ENCODE assay signal across 8 mouse cellular contexts in the genomic region with DNA sequence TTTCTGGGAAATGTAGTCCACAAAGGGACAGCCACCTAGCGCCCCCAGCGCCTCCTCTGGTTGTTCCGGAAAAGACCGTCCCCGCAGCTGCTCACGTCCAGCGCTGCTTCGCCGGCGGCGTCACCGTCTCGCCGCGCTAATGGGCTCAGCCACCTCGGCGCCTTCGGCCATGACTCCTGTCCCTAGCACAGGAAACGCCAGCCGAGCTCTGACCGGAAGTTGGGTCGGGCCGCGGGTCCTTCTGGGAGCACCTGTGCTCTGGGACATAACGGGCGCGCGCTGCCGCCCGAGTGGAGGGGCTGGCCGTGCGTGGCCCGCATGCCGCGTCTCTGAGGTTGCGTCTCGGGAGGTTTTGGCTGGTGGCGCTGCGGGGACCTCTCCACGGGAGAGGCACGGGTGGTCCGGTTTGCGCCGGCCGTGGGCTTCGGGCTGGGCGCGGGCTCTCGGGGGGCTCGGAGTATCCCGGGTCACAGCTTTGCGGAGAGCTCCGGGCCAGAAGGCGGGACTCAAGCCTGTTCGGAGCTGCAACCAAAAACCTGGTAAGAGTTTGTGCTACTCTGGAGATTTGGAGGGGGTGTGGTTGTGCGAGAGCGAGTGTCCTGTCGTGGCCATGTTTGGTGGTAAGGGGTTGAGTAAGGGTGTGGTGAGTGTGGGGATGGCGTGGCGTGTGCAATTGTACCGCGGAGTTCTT. TPM values are rescaled to one million over a fixed set of nuclear protein-coding genes. Genes with fewer than 3 reads are reported as not detected.
DNase-seq lines count a peak whose midpoint lies in the region; ATAC-seq and TF ChIP-seq lines count a peak whose summit lies in the region.

A gene (plus strand): TSS at position 266 of the 691 bp plus-strand sequence.

- H3K27ac ChIP-seq in ES-E14 (ENCODE audit: insufficient read depth, low read depth, low read length, poor library complexity, severe bottlenecking), result peak within 1 kb of the TSS; percentile 100
- H3K27ac ChIP-seq in forebrain, embryonic 16.5 days (ENCODE audit: low read length), result peak within 1 kb of the TSS; percentile 86
- peak within 1 kb of the TSS; percentile 87 for H3K27ac ChIP-seq in layer of hippocampus, adult 2 months
- H3K27ac ChIP-seq in lung, embryonic 14.5 days (ENCODE audit: low read depth), result peak within 1 kb of the TSS; percentile 96
- peak within 1 kb of the TSS; percentile 59 for H3K27ac ChIP-seq in olfactory bulb, adult 2 months (ENCODE audit: insufficient read depth, low read depth, low read length)
- no peak within 1 kb of the TSS for H3K27ac ChIP-seq in thymus, adult 2 months (ENCODE audit: control insufficient read depth, insufficient read depth, low read length)

- peak; percentile 83 for TF ChIP-seq CTCF in layer of hippocampus, adult 2 months (conservative IDR thresholded peaks at IDR 0.05)
- TF ChIP-seq CTCF in lung, embryonic 14.5 days (IDR thresholded peaks at IDR 0.05; ENCODE audit: low read depth), result peak; percentile 77
- peak; percentile 45; the same call in 1 of the 2 replicates for TF ChIP-seq CTCF in olfactory bulb, adult 2 months (IDR thresholded peaks at IDR 0.05; ENCODE audit: insufficient read depth, low read depth, low read length)
- TF ChIP-seq CTCF in thymus, adult 2 months (IDR thresholded peaks at IDR 0.05; ENCODE audit: borderline replicate concordance, control insufficient read depth, extremely low read depth, insufficient read depth, low read length, poor library complexity), result peak; percentile 72

- H3K4me2 ChIP-seq in forebrain, embryonic 16.5 days (ENCODE audit: low read length), result peak within 1 kb of the TSS; percentile 62
- peak within 1 kb of the TSS; percentile 71 for H3K4me2 ChIP-seq in lung, embryonic 14.5 days

- peak; percentile 93 for TF ChIP-seq POLR2A in olfactory bulb, adult 2 months (IDR thresholded peaks at IDR 0.05; ENCODE audit: insufficient read depth, low read depth, low read length)
- TF ChIP-seq POLR2A in thymus, adult 2 months (IDR thresholded peaks at IDR 0.05; ENCODE audit: control insufficient read depth, extremely low read depth, insufficient read depth, low read length, poor library complexity), result peak; percentile 48; the same call in 1 of the 2 replicates

- WGBS in forebrain, embryonic 16.5 days, result under 1% methylated on average over 61 of the region's 62 CpGs
- WGBS in lung, embryonic 14.5 days, result under 1% methylated on average over 61 of the region's 62 CpGs
- under 1% methylated on average over 62 of the region's 62 CpGs for WGBS in olfactory bulb, adult 2 months
- under 1% methylated on average over 62 of the region's 62 CpGs for WGBS in thymus, adult 2 months

- intact Hi-C loops in heart, postnatal 36 days (cut with DNase I), result loop anchor here (2.0 to 5.0 kb wide), 4 partner anchors 21 to 132 kb away; a partner anchor contains a TSS

- peaks cover 9 to 22% of the 10 kb centered on the region in 2 experiments for H3K4me1 ChIP-seq in ES-E14 (ENCODE audit: control insufficient read depth in 2 of 2, insufficient read depth in 2 of 2, low read length in 2 of 2, poor library complexity in 1 of 2)
- peaks cover 16% of the 10 kb centered on the region for H3K4me1 ChIP-seq in forebrain, embryonic 16.5 days (replicated peaks; ENCODE audit: control insufficient read depth, insufficient read depth, low read length)
- H3K4me1 ChIP-seq in lung, embryonic 14.5 days (ENCODE audit: insufficient read depth), result 0 out of 2 replicates have a peak, but pooled peaks cover 6% of the 10 kb centered on the region
- H3K4me1 ChIP-seq in olfactory bulb, adult 2 months (ENCODE audit: control insufficient read depth, insufficient read depth, low read length), result peaks cover 6% of the 10 kb centered on the region
- peaks cover 7% of the 10 kb centered on the region; the same call in 1 of the 2 replicates for H3K4me1 ChIP-seq in thymus, adult 2 months (replicated peaks; ENCODE audit: control insufficient read depth, insufficient read depth, low read length)

- DNase-seq in ES-E14 (ENCODE audit: low read depth, low spot score), result peak; percentile 72
- peak; percentile 94 for DNase-seq in cerebellum, adult 11-12 months
- DNase-seq in heart, postnatal 36 days, result peak; percentile 90 to 93
- DNase-seq in layer of hippocampus, adult 2 months (ENCODE audit: low spot score in 2 of 2), result peak; percentile 79 to 90
- peak; percentile 97 for DNase-seq in lung, embryonic 14.5 days
- peak; percentile 84 for DNase-seq in thymus, adult 2 months

- peaks cover 18% of the 10 kb centered on the region for H3K36me3 ChIP-seq in ES-E14 (ENCODE audit: control insufficient read depth, insufficient read depth, low read length, poor library complexity, severe bottlenecking)
- no peaks in the 10 kb centered on the region; the same call in 1 of the 2 replicates for H3K36me3 ChIP-seq in forebrain, embryonic 16.5 days (ENCODE audit: control insufficient read depth, insufficient read depth)
- H3K36me3 ChIP-seq in lung, embryonic 14.5 days (ENCODE audit: insufficient read depth), result peaks cover 29% of the 10 kb centered on the region
- H3K36me3 ChIP-seq in thymus, adult 2 months (ENCODE audit: control insufficient read depth, insufficient read depth, low read length), result no peaks in the 10 kb centered on the region

- in situ Hi-C loops in ES-E14 (cut with MboI; ENCODE audit: low sequenced_read_pairs in 2 of 2, unreplicated experiment in 2 of 2), result no loop called here

- no peaks in the 10 kb centered on the region for H3K9me3 ChIP-seq in ES-E14 (ENCODE audit: control insufficient read depth, insufficient read depth, low read depth, low read length)
- H3K9me3 ChIP-seq in forebrain, embryonic 16.5 days (ENCODE audit: control insufficient read depth, low read length), result no peaks in the 10 kb centered on the region
- H3K9me3 ChIP-seq in lung, embryonic 14.5 days (ENCODE audit: low read depth, low read length), result no peaks in the 10 kb centered on the region

- ATAC-seq in forebrain, embryonic 16.5 days, result peak; percentile 94
- peak; percentile 98 for ATAC-seq in lung, embryonic 14.5 days (ENCODE audit: insufficient read depth)

- peak within 1 kb of the TSS; percentile 96 for H3K9ac ChIP-seq in ES-E14 (ENCODE audit: insufficient read depth, low read depth, low read length, poor library complexity, severe bottlenecking)
- H3K9ac ChIP-seq in forebrain, embryonic 16.5 days (replicated peaks; ENCODE audit: low read depth, low read length), result peak within 1 kb of the TSS; percentile 90
- peak within 1 kb of the TSS; percentile 76 for H3K9ac ChIP-seq in lung, embryonic 14.5 days

- H3K4me3 ChIP-seq in ES-E14 (ENCODE audit: insufficient read depth in 1 of 2, low read depth in 1 of 2, low read length in 2 of 2, poor library complexity in 1 of 2, severe bottlenecking in 1 of 2), result peak within 1 kb of the TSS; percentile 78 to 96
- H3K4me3 ChIP-seq in forebrain, embryonic 16.5 days (replicated peaks; ENCODE audit: low read length), result peak within 1 kb of the TSS; percentile 95
- H3K4me3 ChIP-seq in layer of hippocampus, adult 2 months, result peak within 1 kb of the TSS; percentile 95
- H3K4me3 ChIP-seq in lung, embryonic 14.5 days (ENCODE audit: low read depth, low read length), result peak within 1 kb of the TSS; percentile 86
- H3K4me3 ChIP-seq in olfactory bulb, adult 2 months (ENCODE audit: insufficient read depth, low read depth, low read length), result peak within 1 kb of the TSS; percentile 85
- peak within 1 kb of the TSS; percentile 84 for H3K4me3 ChIP-seq in thymus, adult 2 months (ENCODE audit: control insufficient read depth, insufficient read depth, low read length)

- H3K27me3 ChIP-seq in forebrain, embryonic 16.5 days (replicated peaks; ENCODE audit: control insufficient read depth, insufficient read depth, low read length), result no peaks in the 10 kb centered on the region
- H3K27me3 ChIP-seq in lung, embryonic 14.5 days (ENCODE audit: insufficient read depth, low read length), result no peaks in the 10 kb centered on the region
- no peaks in the 10 kb centered on the region for H3K27me3 ChIP-seq in thymus, adult 2 months (ENCODE audit: control insufficient read depth, insufficient read depth, low read length)

TF ChIP-seq in ES-E14, 5 proteins besides CTCF, POLR2A, EP300 and RAD21:
- TF ChIP-seq CHD2 (IDR thresholded peaks at IDR 0.05; ENCODE audit: low read depth, low read length) (no peak), HCFC1 (IDR thresholded peaks at IDR 0.05; ENCODE audit: borderline replicate concordance, insufficient read depth, low read length) (peak; percentile 90)

RNA-seq across cellular contexts. Expression of the gene that starts here (rescaled TPM):
- 120 and 126 TPM in 2 replicates for total RNA-seq in ES-E14 (2012; rRNA removed)
- 3.0 and 4.2 TPM in 2 replicates for polyA plus RNA-seq in forebrain, embryonic 16.5 days (2015; fragmentation: Nextera tagmentation; extraction: Ambion mirVana)
- total RNA-seq in heart, postnatal 36 days (2021), result 10 to 100 TPM; 22.0 to 22.7 TPM
- 1 to 10 TPM; 3.1 to 3.6 TPM for total RNA-seq in layer of hippocampus, adult 2 months (2021)
- 18.5 and 21.0 TPM in 2 replicates for polyA plus RNA-seq in lung, embryonic 14.5 days (2014; fragmentation: Nextera tagmentation; extraction: Ambion mirVana)
- not detected in 2 replicates for polyA plus RNA-seq in olfactory bulb, adult 2 months (2012; ENCODE audit: insufficient read depth, insufficient read length, low replicate concordance, missing spikeins)
- 4.4 and 4.6 TPM in 2 replicates for polyA plus RNA-seq in thymus, adult 2 months (2012; rRNA removed)

Comparison
In these comparisons a context has a peak if more than half of its experiments do, and no peak if none do; other contexts are left out.
1. RNA of the gene that starts here (total RNA-seq): 120 to 126 TPM in ES-E14 and 22.0 to 22.7 TPM in heart, postnatal 36 days; 3.1 to 3.6 TPM in layer of hippocampus, adult 2 months; every median in the first group is over 4 times any median in the second.
2. Peak in every context shown above with its lines, with median percentiles within 50 percentile points of each other: DNase-seq, H3K4me3 ChIP-seq, H3K9ac ChIP-seq and CTCF ChIP-seq.